Mouse (Mus musculus): ENCODE data around the gene Nova2. TPM values are rescaled to one million over a fixed set of nuclear protein-coding genes. Genes with fewer than 3 reads are reported as not detected.

The Nova2 gene
- polyA plus RNA-seq, 1 experiment from 2014 or later, result 0.33 TPM

GRCm38 (mm10) chr7:18926041-18926790 lies 528 bp downstream of the Nova2 start:
- ATAC-seq (ENCODE audit: insufficient number of reproducible peaks, insufficient read depth, low FRiP score, low TSS enrichment, low read depth), result peak; percentile 62
- Histone ChIP-seq H3K9me3 (peaks cover 5% of the 10 kb centered on the region; the same call in 1 of the 2 replicates), H3K4me3 (replicated peaks) (peak overlapping the region; percentile 51), H3K36me3 (no peaks in the 10 kb centered on the region), H3K4me1 (replicated peaks) (peaks cover 13% of the 10 kb centered on the region; the same call in 1 of the 2 replicates), H3K27me3 (peaks cover 85% of the 10 kb centered on the region), H3K4me2 (peak overlapping the region; percentile 88), H3K9ac (replicated peaks) (peak overlapping the region; percentile 58), H3K27ac (no peak overlapping the region)
- 3% methylated on average over 26 of the region's 42 CpGs for WGBS

- Histone ChIP-seq H3K9ac (replicated peaks) (no peak overlapping the region), H3K4me2 (peak overlapping the region; percentile 88), H3K27ac (no peak overlapping the region), H3K4me1 (replicated peaks) (peaks cover 13% of the 10 kb centered on the region; the same call in 1 of the 2 replicates), H3K36me3 (no peaks in the 10 kb centered on the region), H3K4me3 (replicated peaks) (peak overlapping the region; percentile 51), H3K27me3 (peaks cover 83% of the 10 kb centered on the region), H3K9me3 (peaks cover 5% of the 10 kb centered on the region; the same call in 1 of the 2 replicates)
- peak; percentile 5; the same call in 1 of the 2 replicates for ATAC-seq (ENCODE audit: insufficient number of reproducible peaks, insufficient read depth, low FRiP score, low TSS enrichment, low read depth)
- WGBS, result 51% methylated on average over 6 of the region's 6 CpGs
Observed at GRCm38 (mm10) chr7:18926911-18927310, 1.2 kb downstream of the Nova2 start.

GRCm38 (mm10) chr7:18927759-18928158 lies 2.1 kb downstream of the Nova2 start:
- Histone ChIP-seq H3K9ac (replicated peaks) (no peak overlapping the region), H3K9me3 (peaks cover 5% of the 10 kb centered on the region; the same call in 1 of the 2 replicates), H3K36me3 (no peaks in the 10 kb centered on the region), H3K27me3 (peaks cover 78% of the 10 kb centered on the region), H3K4me1 (replicated peaks) (peaks cover 13% of the 10 kb centered on the region; the same call in 1 of the 2 replicates), H3K4me3 (replicated peaks) (no peak overlapping the region), H3K27ac (no peak overlapping the region), H3K4me2 (no peak overlapping the region)
- 44% methylated on average over 3 of the region's 3 CpGs for WGBS
- no peak for ATAC-seq (ENCODE audit: insufficient number of reproducible peaks, insufficient read depth, low FRiP score, low TSS enrichment, low read depth)

GRCm38 (mm10) chr7:18942376-18942775 lies 16.7 kb downstream of the Nova2 start:
- 25% methylated on average over 1 of the region's 1 CpGs for WGBS
- Histone ChIP-seq H3K36me3 (no peaks in the 10 kb centered on the region), H3K27ac (no peak overlapping the region), H3K27me3 (peaks cover 28% of the 10 kb centered on the region), H3K4me3 (replicated peaks) (no peak overlapping the region), H3K9ac (replicated peaks) (no peak overlapping the region), H3K9me3 (no peaks in the 10 kb centered on the region), H3K4me2 (no peak overlapping the region), H3K4me1 (replicated peaks) (no peaks in the 10 kb centered on the region)
- no peak for ATAC-seq (ENCODE audit: insufficient number of reproducible peaks, insufficient read depth, low FRiP score, low TSS enrichment, low read depth)

- no peaks in the 10 kb centered on the region for H3K4me1 ChIP-seq (replicated peaks)
- H3K27ac ChIP-seq, result no peak overlapping the region
- ATAC-seq (ENCODE audit: insufficient number of reproducible peaks, insufficient read depth, low FRiP score, low TSS enrichment, low read depth), result no peak
- no peak overlapping the region for H3K4me2 ChIP-seq
- no peaks in the 10 kb centered on the region for H3K36me3 ChIP-seq
- H3K4me3 ChIP-seq (replicated peaks), result no peak overlapping the region
- no peaks in the 10 kb centered on the region for H3K9me3 ChIP-seq
- no peak overlapping the region for H3K9ac ChIP-seq (replicated peaks)
- peaks cover 28% of the 10 kb centered on the region for H3K27me3 ChIP-seq
- WGBS, result 48% methylated on average over 9 of the region's 9 CpGs
Observed at GRCm38 (mm10) chr7:18942815-18943214, 17.1 kb downstream of the Nova2 start.

GRCm38 (mm10) chr7:18948151-18948550 lies 22.5 kb downstream of the Nova2 start:
- H3K4me2 ChIP-seq, result no peak overlapping the region
- H3K36me3 ChIP-seq, result no peaks in the 10 kb centered on the region
- H3K27me3 ChIP-seq, result peaks cover 53% of the 10 kb centered on the region
- no peaks in the 10 kb centered on the region for H3K9me3 ChIP-seq
- H3K4me1 ChIP-seq (replicated peaks), result peaks cover 5% of the 10 kb centered on the region
- no peak overlapping the region for H3K27ac ChIP-seq
- H3K9ac ChIP-seq (replicated peaks), result no peak overlapping the region
- H3K4me3 ChIP-seq (replicated peaks), result no peak overlapping the region
- 77% methylated on average over 6 of the region's 6 CpGs for WGBS
- ATAC-seq (ENCODE audit: insufficient number of reproducible peaks, insufficient read depth, low FRiP score, low TSS enrichment, low read depth), result no peak

- Histone ChIP-seq H3K27ac (no peak overlapping the region), H3K4me1 (replicated peaks) (peaks cover 5% of the 10 kb centered on the region), H3K36me3 (no peaks in the 10 kb centered on the region), H3K27me3 (peaks cover 44% of the 10 kb centered on the region), H3K4me2 (no peak overlapping the region), H3K4me3 (replicated peaks) (no peak overlapping the region), H3K9ac (replicated peaks) (no peak overlapping the region), H3K9me3 (no peaks in the 10 kb centered on the region)
- WGBS, result 43% methylated on average over 12 of the region's 12 CpGs
- no peak for ATAC-seq (ENCODE audit: insufficient number of reproducible peaks, insufficient read depth, low FRiP score, low TSS enrichment, low read depth)
Observed at GRCm38 (mm10) chr7:18949781-18950522, 24.3 kb downstream of the Nova2 start.

GRCm38 (mm10) chr7:18950523-18951315 lies 25.0 kb downstream of the Nova2 start:
- no peak for ATAC-seq (ENCODE audit: insufficient number of reproducible peaks, insufficient read depth, low FRiP score, low TSS enrichment, low read depth)
- Histone ChIP-seq H3K4me2 (no peak overlapping the region), H3K36me3 (no peaks in the 10 kb centered on the region), H3K9me3 (no peaks in the 10 kb centered on the region), H3K4me3 (replicated peaks) (no peak overlapping the region), H3K9ac (replicated peaks) (no peak overlapping the region), H3K27me3 (peaks cover 51% of the 10 kb centered on the region), H3K27ac (no peak overlapping the region), H3K4me1 (replicated peaks) (peaks cover 5% of the 10 kb centered on the region)
- 25% methylated on average over 18 of the region's 18 CpGs for WGBS

GRCm38 (mm10) chr7:18951397-18951796 lies 25.7 kb downstream of the Nova2 start:
- Histone ChIP-seq H3K9ac (replicated peaks) (no peak overlapping the region), H3K36me3 (no peaks in the 10 kb centered on the region), H3K4me3 (replicated peaks) (no peak overlapping the region), H3K27ac (no peak overlapping the region), H3K9me3 (no peaks in the 10 kb centered on the region), H3K27me3 (peaks cover 58% of the 10 kb centered on the region), H3K4me1 (replicated peaks) (peaks cover 5% of the 10 kb centered on the region), H3K4me2 (no peak overlapping the region)
- no peak for ATAC-seq (ENCODE audit: insufficient number of reproducible peaks, insufficient read depth, low FRiP score, low TSS enrichment, low read depth)
- WGBS, result 20% methylated on average over 15 of the region's 15 CpGs

GRCm38 (mm10) chr7:18957569-18958383 lies 32.1 kb downstream of the Nova2 start:
- Histone ChIP-seq H3K4me1 (replicated peaks) (peaks cover 17% of the 10 kb centered on the region), H3K4me3 (replicated peaks) (peak overlapping the region; percentile 62)

More at GRCm38 (mm10) chr7:18957569-18958383, 32.1 kb downstream of the Nova2 start:
- Histone ChIP-seq H3K36me3 (no peaks in the 10 kb centered on the region), H3K9me3 (no peaks in the 10 kb centered on the region), H3K9ac (replicated peaks) (peak overlapping the region; percentile 54), H3K27ac (no peak overlapping the region), H3K4me2 (peak overlapping the region; percentile 98), H3K27me3 (peaks cover 86% of the 10 kb centered on the region)
- no peak for ATAC-seq (ENCODE audit: insufficient number of reproducible peaks, insufficient read depth, low FRiP score, low TSS enrichment, low read depth)
- under 1% methylated on average over 99 of the region's 107 CpGs for WGBS
